Mouse (Mus musculus) erythroblast, embryonic 14.5 days (primary cell): ENCODE results near the gene Elf3.

Experiments used
- GATA1 ChIP-seq: IDR thresholded peaks from 2 replicates; pipeline ENCODE4 v1.6.1; 2012; ENCODE audit warnings: low read length, inconsistent platforms, mixed read lengths
- TAL1 ChIP-seq: IDR thresholded peaks from 3 replicates; pipeline ENCODE4 v1.6.1; 2012; ENCODE audit warnings: low read length, inconsistent platforms, mixed read lengths

DNA sequence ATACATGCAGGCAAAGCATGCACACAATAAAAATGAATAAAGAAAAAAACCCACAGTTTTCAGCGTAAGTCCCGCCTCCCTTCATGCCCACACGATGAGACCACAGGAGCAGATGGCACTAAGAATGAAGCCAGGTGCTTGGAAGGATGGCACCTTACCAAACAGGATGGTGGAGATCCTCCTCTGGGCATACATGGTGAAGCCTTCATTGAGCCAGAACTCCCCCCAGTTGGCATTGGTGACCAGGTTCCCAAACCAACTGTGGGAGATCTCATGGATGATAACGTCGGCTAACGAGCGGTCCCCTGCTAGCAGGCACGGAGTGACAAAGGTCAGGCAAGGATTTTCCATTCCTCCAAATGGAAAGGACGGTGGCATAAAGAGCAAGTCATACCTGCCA, 13.0 kb upstream of the Elf3 start:
- TF ChIP-seq GATA1 (no peak), TAL1 (no peak)
